Mouse (Mus musculus) liver, adult 2 months (tissue): ENCODE measurements around the gene 1700028P14Rik. TPM values are rescaled to one million over a fixed set of nuclear protein-coding genes. Genes with fewer than 3 reads are reported as not detected.

ENCODE experiments used
- DNase-seq: peaks from one replicate; pipeline ENCODE4 v3.0.0-alpha.2; 2011; ENCODE audit warnings: low read depth, low spot score; ENCODE audit errors: extremely low read depth
- H3K27ac ChIP-seq: fragments of 200-500 bp; replicated peaks from 2 replicates; pipeline ENCODE4 v1.5.1; 2012; ENCODE audit warnings: low read depth, mild to moderate bottlenecking, control low read depth, inconsistent platforms, low read length; ENCODE audit not compliant: insufficient read depth
- H3K27me3 ChIP-seq: fragments of 200-500 bp; 2 replicates; pipeline ENCODE4 v1.6.1; 2012; ENCODE audit warnings: mild to moderate bottlenecking, moderate library complexity, low read length, inconsistent platforms; ENCODE audit not compliant: control insufficient read depth, insufficient read depth
- H3K36me3 ChIP-seq: fragments of 200-500 bp; 2 replicates; pipeline ENCODE4 v1.6.1; 2012; ENCODE audit warnings: low read length, inconsistent platforms; ENCODE audit not compliant: control insufficient read depth, insufficient read depth
- H3K4me1 ChIP-seq: fragments of 200-500 bp; 2 replicates; pipeline ENCODE4 v1.6.1; 2011; ENCODE audit warnings: low read length; ENCODE audit not compliant: control insufficient read depth, insufficient read depth
- H3K4me3 ChIP-seq: fragments of 200-500 bp; 2 replicates; pipeline ENCODE4 v1.5.1; 2011; ENCODE audit warnings: low read depth, mild to moderate bottlenecking, control low read depth, low read length, moderate library complexity; ENCODE audit not compliant: insufficient read depth
- H3K79me2 ChIP-seq: fragments of 200-500 bp; 2 replicates; pipeline ENCODE4 v1.6.1; 2012; ENCODE audit warnings: inconsistent platforms, mild to moderate bottlenecking, low read length, moderate library complexity; ENCODE audit not compliant: control insufficient read depth, insufficient read depth
- H3K9ac ChIP-seq: fragments of 200-500 bp; 2 replicates; pipeline ENCODE4 v1.6.1; 2012; ENCODE audit warnings: low read depth, mild to moderate bottlenecking, control low read depth, inconsistent platforms, low read length
- CTCF ChIP-seq: fragments of 200-500 bp; IDR thresholded peaks from 2 replicates; pipeline ENCODE4 v1.5.1; 2011; ENCODE audit warnings: low read depth, low read length, control low read depth
- POLR2A ChIP-seq: fragments of 200-500 bp; IDR thresholded peaks from 2 replicates; pipeline ENCODE4 v1.6.1; 2011; ENCODE audit warnings: low read length, control low read depth; ENCODE audit not compliant: insufficient read depth; ENCODE audit errors: extremely low read depth
- WGBS: fragments of 180-500 bp; shearing (Covaris S2); methylation state at CpG from one replicate; pipeline ENCODE4 v1.1.7; 2018; 5-methylcytosine and 5-hydroxymethylcytosine counted together
- polyA plus RNA-seq: library from polyadenylated mRNA; depleted of rRNA; stranded (reverse); fragments of >200 nt; gene quantifications from 2 replicates; pipeline ENCODE4 v1.2.3, GENCODE M21; 2012
- total RNA-seq: library from RNA; depleted of rRNA; stranded (reverse); fragments of >200 nt; gene quantifications from 2 replicates; pipeline ENCODE4 v1.2.3, GENCODE M21; 2014

The 1700028P14Rik gene
- total and polyA plus RNA-seq, 2 experiments, result not detected

DNA sequence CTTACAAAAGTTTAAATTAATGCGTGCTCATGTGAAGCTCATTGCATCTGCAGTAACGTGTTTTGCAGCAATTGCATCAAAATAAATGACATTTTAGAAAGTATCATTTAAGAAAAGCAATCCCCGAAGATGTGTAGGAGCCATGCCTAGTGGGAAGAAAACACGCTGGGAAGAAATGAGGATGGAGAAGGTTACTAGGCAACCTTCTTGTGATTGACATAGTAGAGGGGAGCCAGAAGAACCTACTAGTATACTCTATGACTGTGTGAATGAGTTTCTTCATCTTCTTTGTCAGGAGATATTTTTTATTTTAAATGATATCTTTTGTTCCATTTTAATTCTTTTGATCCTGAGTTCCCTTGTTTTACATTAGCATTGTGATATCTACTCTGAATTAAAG is 5.7 kb upstream of the 1700028P14Rik start:
- Histone ChIP-seq H3K79me2 (no peaks in the 10 kb centered on the region), H3K4me3 (no peak overlapping the region), H3K27ac (no peak overlapping the region), H3K9ac (no peak overlapping the region), H3K4me1 (no peaks in the 10 kb centered on the region), H3K36me3 (no peaks in the 10 kb centered on the region), H3K27me3 (no peaks in the 10 kb centered on the region)
- WGBS, result 74% methylated on average over 4 of the region's 4 CpGs
- no peak for DNase-seq
- TF ChIP-seq CTCF (no peak), POLR2A (no peak)

DNA sequence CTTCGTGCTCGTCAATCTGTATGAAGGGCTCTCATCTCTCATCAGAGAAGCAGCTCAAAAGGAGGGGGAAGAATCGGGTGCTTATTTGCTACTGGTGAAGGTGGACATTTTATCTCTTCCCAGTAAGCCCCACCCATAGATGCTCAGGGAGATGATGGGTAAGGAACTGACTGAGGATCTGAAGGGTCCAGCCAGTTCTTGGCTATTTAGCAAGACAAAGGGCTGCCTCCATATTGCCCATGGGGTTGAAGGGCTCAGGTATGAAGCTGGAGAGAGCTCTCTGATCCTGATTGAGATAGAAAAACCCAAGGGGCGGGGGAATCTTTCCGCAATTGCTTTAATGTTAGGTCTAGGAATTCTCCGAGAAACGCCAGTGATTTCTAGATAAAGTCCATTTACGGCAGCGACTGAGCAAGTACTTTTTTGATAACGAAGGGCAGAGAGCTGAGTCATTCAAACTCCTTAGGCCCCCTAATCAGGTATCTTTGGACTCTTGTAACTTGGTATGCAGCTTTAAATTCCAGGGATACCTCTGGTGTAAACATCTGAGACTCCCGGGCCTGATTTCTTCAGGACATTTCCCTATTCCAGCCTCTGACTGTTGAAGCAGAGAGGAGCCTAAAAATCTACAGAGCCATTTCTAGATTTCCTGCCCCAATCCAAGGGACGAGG is 4.8 kb upstream of the 1700028P14Rik start:
- Histone ChIP-seq H3K9ac (no peak overlapping the region), H3K36me3 (no peaks in the 10 kb centered on the region), H3K4me3 (no peak overlapping the region), H3K27ac (no peak overlapping the region), H3K4me1 (no peaks in the 10 kb centered on the region), H3K27me3 (no peaks in the 10 kb centered on the region; the same call in 1 of the 2 replicates), H3K79me2 (no peaks in the 10 kb centered on the region)
- 30% methylated on average over 12 of the region's 12 CpGs for whole genome bisulfite sequencing
- TF ChIP-seq CTCF, result no peak
- no peak for TF ChIP-seq POLR2A
- no peak for DNase-seq

DNA sequence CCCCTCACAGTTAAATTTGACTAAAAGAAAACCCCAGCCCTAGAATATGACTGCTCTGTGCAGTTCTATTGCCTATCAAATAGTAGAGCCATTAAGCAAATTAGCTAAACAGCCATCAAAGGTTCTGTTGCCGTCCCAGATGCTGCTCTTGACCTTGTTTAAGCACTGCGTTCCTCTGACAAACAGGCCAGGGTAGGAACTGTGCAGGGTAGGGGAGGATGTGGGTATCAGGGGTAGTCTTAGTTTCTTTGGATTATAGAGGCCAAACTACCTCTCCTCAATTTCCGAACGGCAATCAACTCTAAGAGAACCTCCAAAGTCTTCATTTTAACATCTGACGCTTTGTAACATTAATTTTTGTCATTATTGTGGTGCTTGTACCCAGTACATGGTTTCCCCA is 542 bp upstream of the 1700028P14Rik start:
- H3K36me3 ChIP-seq, result no peaks in the 10 kb centered on the region
- no peak overlapping the region for H3K27ac ChIP-seq
- TF ChIP-seq POLR2A (no peak), CTCF (no peak)
- WGBS, result 91% methylated on average over 5 of the region's 5 CpGs
- no peaks in the 10 kb centered on the region; the same call in 1 of the 2 replicates for H3K27me3 ChIP-seq
- no peak for DNase-seq
- H3K79me2 ChIP-seq, result no peaks in the 10 kb centered on the region
- H3K4me3 ChIP-seq, result no peak overlapping the region
- H3K4me1 ChIP-seq, result no peaks in the 10 kb centered on the region
- H3K9ac ChIP-seq, result no peak overlapping the region

DNA sequence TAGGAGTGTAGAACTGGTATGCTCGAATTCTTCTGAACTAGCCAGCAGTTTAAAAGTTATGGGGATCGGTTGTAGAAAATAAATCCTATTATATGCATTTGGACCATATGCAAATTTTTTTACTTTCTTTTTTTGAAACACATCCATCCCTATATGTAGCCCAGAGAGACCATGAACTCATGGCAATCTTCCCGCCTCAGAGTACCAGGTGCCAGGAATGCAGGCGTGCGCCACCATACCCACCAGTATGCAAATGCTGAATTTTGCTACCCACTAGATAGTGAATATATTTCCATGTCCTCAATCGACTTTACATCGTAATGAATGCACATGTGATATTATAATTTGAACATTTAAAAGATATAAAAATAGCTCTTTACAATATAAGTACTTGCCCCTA is 5.3 kb downstream of the 1700028P14Rik start:
- Histone ChIP-seq H3K4me1 (no peaks in the 10 kb centered on the region), H3K36me3 (no peaks in the 10 kb centered on the region), H3K27ac (no peak overlapping the region), H3K27me3 (no peaks in the 10 kb centered on the region), H3K9ac (no peak overlapping the region), H3K79me2 (no peaks in the 10 kb centered on the region), H3K4me3 (no peak overlapping the region)
- WGBS, result 91% methylated on average over 7 of the region's 7 CpGs
- no peak for DNase-seq
- TF ChIP-seq POLR2A (no peak), CTCF (no peak)

DNA sequence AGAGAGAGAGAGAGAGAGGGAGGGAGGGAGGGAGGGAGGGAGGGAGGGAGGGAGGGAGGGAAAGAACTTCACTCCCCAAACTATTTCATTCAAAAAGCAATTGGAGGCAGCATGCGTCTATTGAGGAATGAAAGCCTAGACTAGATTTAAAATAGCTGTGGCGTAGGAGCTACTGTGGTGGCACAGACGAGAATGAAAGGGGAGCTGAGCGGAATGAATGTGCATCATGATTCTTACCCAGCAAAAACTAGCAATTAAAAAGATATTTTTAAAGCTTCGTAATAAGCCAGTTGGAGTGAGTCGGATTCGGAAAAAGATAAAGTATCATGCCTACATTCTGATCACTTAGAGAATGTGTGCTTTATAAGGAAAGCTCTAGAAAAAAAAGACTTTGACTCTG is 7.3 kb downstream of the 1700028P14Rik start:
- 83% methylated on average over 7 of the region's 7 CpGs for WGBS
- TF ChIP-seq POLR2A (no peak), CTCF (no peak)
- Histone ChIP-seq H3K79me2 (no peaks in the 10 kb centered on the region), H3K4me1 (no peaks in the 10 kb centered on the region), H3K27me3 (no peaks in the 10 kb centered on the region), H3K27ac (no peak overlapping the region), H3K36me3 (no peaks in the 10 kb centered on the region), H3K4me3 (no peak overlapping the region), H3K9ac (no peak overlapping the region)
- DNase-seq, result no peak

DNA sequence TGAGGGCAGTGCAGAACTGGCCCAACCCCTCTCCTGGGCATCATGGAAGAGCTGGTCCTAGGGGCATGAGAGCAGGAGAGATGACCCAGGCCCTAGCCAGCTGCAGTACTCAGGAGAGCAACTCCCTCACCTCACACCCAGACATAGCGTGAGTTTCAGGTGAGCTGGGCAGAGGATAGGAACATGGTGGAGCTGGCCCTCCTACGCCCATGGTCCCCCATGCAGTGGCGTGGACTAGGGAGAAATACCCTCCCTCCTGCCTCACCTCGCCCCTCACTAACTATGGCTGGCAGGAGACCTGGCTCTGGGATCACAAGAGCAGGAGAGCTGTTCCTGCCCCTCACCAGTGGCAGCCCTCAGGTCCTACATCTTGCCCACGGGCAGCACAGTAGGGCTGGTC is 8.8 kb downstream of the 1700028P14Rik start:
- H3K36me3 ChIP-seq, result no peaks in the 10 kb centered on the region
- H3K4me3 ChIP-seq, result no peak overlapping the region
- H3K27me3 ChIP-seq, result no peaks in the 10 kb centered on the region
- no peak overlapping the region for H3K27ac ChIP-seq
- no peaks in the 10 kb centered on the region for H3K4me1 ChIP-seq
- no peak for TF ChIP-seq POLR2A
- no peak for TF ChIP-seq CTCF
- no peak for DNase-seq
- 85% methylated on average over 5 of the region's 5 CpGs for WGBS
- H3K9ac ChIP-seq, result no peak overlapping the region
- H3K79me2 ChIP-seq, result no peaks in the 10 kb centered on the region
